Mouse (Mus musculus): Measurements from ENCODE around the gene Sema4b.

The Sema4b gene

GRCm38 (mm10) chr7:80221179-80221750 is 34.6 kb downstream of the Sema4b start:
- DNase-seq, result no peak

- DNase-seq, result no peak
Measured at GRCm38 (mm10) chr7:80227065-80227464, 40.4 kb downstream of the Sema4b start.

- no peak for DNase-seq
Measured at GRCm38 (mm10) chr7:80230196-80230595, 43.6 kb downstream of the Sema4b start.

- DNase-seq, result no peak
Measured at GRCm38 (mm10) chr7:80231971-80232488, 45.4 kb downstream of the Sema4b start.

- peak; percentile 88 for DNase-seq
Measured at GRCm38 (mm10) chr7:80232489-80233029, 45.9 kb downstream of the Sema4b start, which contains the start of the genes Cib1 and Gdpgp1. Gene Cib1 (minus strand): TSS chr7:80232813. Gene Gdpgp1 (plus strand): TSS chr7:80232865.

GRCm38 (mm10) chr7:80233799-80234198 is 47.2 kb downstream of the Sema4b start:
- no peak for DNase-seq

- no peak for DNase-seq
Measured at GRCm38 (mm10) chr7:80238542-80238941, 51.9 kb downstream of the Sema4b start.

- DNase-seq, result no peak
Measured at GRCm38 (mm10) chr7:80241661-80242060, 55.0 kb downstream of the Sema4b start.

- DNase-seq, result no peak
Measured at GRCm38 (mm10) chr7:80244851-80245250, 58.2 kb downstream of the Sema4b start.

GRCm38 (mm10) chr7:80246148-80246721 is 59.6 kb downstream of the Sema4b start, which contains the start of gene Ttll13:
Gene Ttll13 (plus strand): TSS chr7:80246376.
- DNase-seq, result peak; percentile 96

GRCm38 (mm10) chr7:80246859-80247258 is 60.2 kb downstream of the Sema4b start:
- no peak for DNase-seq

- no peak for DNase-seq
Measured at GRCm38 (mm10) chr7:80252437-80252836, 65.8 kb downstream of the Sema4b start.

GRCm38 (mm10) chr7:80252886-80253285 is 66.2 kb downstream of the Sema4b start:
- DNase-seq, result no peak

- no peak for DNase-seq
Measured at GRCm38 (mm10) chr7:80255981-80256380, 69.3 kb downstream of the Sema4b start.

GRCm38 (mm10) chr7:80257706-80258105 is 71.1 kb downstream of the Sema4b start:
- no peak for DNase-seq

- DNase-seq, result peak; percentile 78
Measured at GRCm38 (mm10) chr7:80260625-80261371, 74.2 kb downstream of the Sema4b start, which contains the start of gene Ngrn. Gene Ngrn (plus strand): TSS chr7:80261215.

GRCm38 (mm10) chr7:80261372-80261990 is 74.8 kb downstream of the Sema4b start:
- DNase-seq, result no peak

GRCm38 (mm10) chr7:80264606-80265005 is 78.0 kb downstream of the Sema4b start:
- no peak for DNase-seq

GRCm38 (mm10) chr7:80267764-80268163 is 81.1 kb downstream of the Sema4b start:
- no peak for DNase-seq

- DNase-seq, result peak; percentile 98
Measured at GRCm38 (mm10) chr7:80268897-80269750, 82.5 kb downstream of the Sema4b start, which contains the start of gene Vps33b. Gene Vps33b (plus strand): TSS chr7:80269649.

- DNase-seq, result no peak
Measured at GRCm38 (mm10) chr7:80269751-80270255, 83.2 kb downstream of the Sema4b start.

- DNase-seq, result no peak
Measured at GRCm38 (mm10) chr7:80273456-80273855, 86.8 kb downstream of the Sema4b start.
